Mouse (Mus musculus) megakaryocyte, embryonic 14.5 days (primary cell): ENCODE results near the gene Zcchc9.

Experiments used
- FLI1 ChIP-seq: IDR thresholded peaks from 2 replicates; pipeline ENCODE4 v1.6.1; 2012; ENCODE audit warnings: low read length, inconsistent platforms, mixed read lengths
- GATA1 ChIP-seq: IDR thresholded peaks from 3 replicates; pipeline ENCODE4 v1.6.1; 2012; ENCODE audit warnings: mixed read lengths, low read length, inconsistent platforms, borderline replicate concordance

DNA sequence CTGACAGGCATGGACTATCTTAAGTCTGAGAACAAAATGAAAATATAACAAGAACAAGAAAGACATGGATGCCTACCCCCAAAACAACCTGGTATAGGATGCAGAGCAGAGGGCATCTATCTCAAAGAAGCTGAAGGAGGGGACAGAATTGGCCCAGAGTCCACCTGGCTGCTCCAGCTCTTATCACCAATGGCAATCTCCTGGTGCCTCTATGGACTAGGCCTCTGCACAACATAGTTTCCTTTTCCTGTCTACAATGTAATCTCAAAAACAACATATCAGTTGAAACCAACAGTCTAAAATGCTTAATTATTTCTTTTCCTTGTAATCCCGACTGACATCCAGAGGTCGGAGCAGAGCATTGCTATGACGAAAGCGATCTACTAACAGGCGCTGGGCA lies 29.4 kb downstream of the Zcchc9 start:
- TF ChIP-seq GATA1 (no peak; the same call in 2 of the 3 replicates), FLI1 (no peak)
